Mouse (Mus musculus) lung, adult 2 months (tissue): ENCODE measurements around the gene Inpp5a.

Experiments
- CTCF ChIP-seq: fragments of 200-500 bp; IDR thresholded peaks from 2 replicates; pipeline ENCODE4 v1.5.1; 2011; ENCODE audit warnings: mild to moderate bottlenecking, low read length, control low read depth; ENCODE audit not compliant: insufficient read depth
- POLR2A ChIP-seq: fragments of 200-500 bp; IDR thresholded peaks from 2 replicates; pipeline ENCODE4 v1.6.1; 2011; ENCODE audit warnings: low read depth, mild to moderate bottlenecking, control low read depth, low read length, borderline replicate concordance; ENCODE audit errors: extremely low read depth

GRCm38 (mm10) chr7:139476700-139477099 is 87.8 kb downstream of the Inpp5a start:
- TF ChIP-seq CTCF (no peak), POLR2A (no peak)
